Mouse (Mus musculus) cerebellum, postnatal 25 days (tissue): ENCODE measurements around the gene Olfr569.
A peak's percentile ranks its signal among the peaks of the same experiment; 100 is the strongest.

ENCODE experiments used
- DNase-seq, 2 experiments: peaks; one replicate each; pipeline ENCODE4 v3.0.0; 2021; ENCODE audit warnings: mixed read lengths in 2 of 2

The Olfr569 gene

DNA sequence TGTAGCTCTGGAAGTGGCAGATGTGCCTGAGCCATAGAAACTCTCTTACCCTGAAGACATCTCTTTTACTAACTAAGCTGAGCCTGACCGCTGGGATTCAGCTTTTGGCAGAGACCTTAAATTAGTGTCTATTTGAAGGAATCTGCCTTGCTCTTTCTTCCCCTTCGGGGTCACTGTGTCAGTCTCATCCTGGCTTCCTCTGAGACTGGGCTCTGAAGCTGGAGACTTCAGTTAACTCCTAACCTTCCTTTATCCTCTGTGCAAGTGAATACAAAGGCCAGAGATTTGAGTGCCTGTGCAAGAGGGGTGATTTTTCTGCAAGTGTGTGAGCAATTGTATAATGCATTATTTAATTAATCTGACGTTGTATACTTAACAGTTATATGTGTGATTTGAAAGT is at the start of gene Olfr569:
Olfr569 (minus strand) TSS at position 101 of the 400 bp plus-strand sequence.
- DNase-seq: no peak

DNA sequence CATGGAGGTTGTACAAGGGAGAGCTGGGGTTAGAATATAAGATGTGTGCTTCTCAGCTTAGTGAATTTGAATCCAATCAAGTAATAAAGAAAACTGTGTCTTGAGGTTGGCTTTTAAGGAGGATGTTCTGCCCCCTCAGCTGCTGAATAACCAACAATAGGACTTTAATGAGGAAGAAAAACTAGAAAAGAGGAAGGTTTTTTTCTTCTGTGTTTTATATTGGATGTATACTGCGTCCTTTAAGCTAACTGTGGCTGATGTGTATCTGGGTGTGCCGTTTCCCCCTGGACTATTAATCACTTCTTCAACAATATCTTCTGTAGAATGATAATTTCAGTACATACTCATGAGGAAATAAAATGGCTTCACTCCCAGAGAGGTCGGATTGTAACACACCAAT is 36.4 kb upstream of the Olfr569 start:
- DNase-seq: no peak

DNA sequence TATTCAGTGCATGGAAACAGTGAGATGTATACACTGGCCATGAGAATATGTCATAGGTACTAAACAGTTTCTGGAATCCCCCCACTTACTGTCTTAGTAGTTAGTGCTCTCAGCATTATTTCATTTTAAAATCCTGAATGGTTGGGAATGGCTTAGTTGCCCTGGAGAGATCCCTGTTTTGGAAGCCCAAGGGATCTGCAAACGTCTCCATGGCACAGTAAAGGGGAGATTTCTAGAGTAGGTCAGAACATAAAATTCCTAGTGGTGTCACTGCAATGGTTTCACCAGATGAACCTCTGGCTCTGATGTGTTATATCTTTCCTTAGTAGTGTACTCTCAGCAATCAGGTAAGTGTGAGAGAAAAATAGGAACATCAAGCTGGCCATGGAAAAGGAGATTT is 33.4 kb upstream of the Olfr569 start, which contains the start of gene Olfr572:
Olfr572 (plus strand) TSS at position 301 of the 400 bp plus-strand sequence.
- no peak for DNase-seq

DNA sequence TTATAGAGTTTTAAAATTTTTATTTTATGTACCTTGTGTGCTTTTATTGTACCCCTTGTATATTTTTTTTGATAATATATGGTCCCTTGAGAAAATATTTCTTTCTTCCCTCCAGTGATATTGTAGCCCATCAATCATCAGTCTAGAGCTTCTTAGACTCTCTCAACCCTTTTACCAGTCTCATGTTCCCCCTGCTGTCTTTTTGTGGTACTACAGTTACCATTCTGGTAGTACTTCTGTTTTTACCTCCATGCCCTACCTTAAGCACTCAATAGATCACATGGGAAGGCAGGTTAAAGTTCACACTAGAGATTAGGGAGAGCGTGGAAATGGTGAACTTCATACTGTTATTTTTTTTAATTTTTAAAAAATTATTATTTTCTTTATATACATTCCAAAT is 28.9 kb upstream of the Olfr569 start:
- peak in 1 of 2 experiments; percentile 23 for DNase-seq

DNA sequence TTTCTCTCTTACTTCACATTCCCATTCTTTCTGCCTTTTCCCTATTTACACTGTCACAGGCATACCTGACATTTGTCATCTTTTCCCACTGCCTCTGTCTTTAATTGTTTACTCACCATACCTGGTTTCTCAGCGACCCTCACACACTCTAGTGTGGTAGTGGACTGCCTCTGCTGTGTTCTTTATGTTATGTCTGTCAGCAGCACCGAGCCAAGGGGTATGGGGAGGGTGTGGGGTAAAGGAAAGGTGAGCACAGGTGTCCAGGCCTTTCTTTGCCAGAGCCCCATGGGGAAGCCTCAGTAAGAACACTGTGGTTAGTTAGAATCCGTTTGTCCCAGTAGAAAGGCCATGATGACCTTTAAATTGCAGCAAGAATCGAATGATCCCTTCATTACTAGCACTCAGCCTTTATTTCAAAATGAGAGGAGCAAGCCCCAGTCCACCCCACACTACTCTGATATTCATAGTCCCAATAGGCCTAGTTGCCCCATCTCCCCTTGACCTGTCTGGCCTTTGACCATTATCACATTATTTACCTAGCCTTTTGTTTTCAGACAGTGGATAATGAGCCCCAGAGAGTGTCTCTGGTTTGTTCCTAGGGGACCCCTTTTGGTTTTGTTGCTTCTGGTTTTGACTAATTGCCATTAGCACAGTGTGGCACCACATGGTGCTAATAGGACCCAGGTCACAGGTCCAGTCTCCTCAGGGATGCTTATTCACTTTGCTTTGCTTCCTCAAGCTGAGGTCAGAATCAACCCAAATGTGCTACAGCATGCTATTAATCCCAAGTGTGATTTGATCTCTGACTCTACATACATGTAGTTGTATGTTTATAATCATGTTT is 26.6 kb upstream of the Olfr569 start, which contains the start of gene Olfr571:
Olfr571 (minus strand) TSS at position 505 of the 844 bp plus-strand sequence.
- DNase-seq: no peak

DNA sequence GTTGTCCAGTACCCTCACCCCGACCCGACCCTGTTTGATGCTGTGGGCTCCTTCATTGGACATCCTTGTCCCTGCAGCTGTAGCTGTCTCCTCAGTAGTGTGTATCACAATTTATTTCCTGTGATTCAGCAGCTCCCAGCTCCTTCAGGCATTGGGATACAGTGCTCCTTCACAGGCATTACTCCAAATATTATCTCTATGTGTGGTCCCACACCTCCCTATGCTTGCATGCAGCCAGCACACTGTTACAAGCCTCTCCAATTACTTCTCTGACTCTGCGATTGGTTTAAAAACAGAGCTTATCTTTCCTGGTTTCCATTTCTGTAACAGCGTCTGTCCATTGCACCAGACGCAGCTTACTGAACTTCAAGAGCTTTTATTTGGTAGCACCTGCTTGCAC is 25.7 kb upstream of the Olfr569 start:
- no peak for DNase-seq

DNA sequence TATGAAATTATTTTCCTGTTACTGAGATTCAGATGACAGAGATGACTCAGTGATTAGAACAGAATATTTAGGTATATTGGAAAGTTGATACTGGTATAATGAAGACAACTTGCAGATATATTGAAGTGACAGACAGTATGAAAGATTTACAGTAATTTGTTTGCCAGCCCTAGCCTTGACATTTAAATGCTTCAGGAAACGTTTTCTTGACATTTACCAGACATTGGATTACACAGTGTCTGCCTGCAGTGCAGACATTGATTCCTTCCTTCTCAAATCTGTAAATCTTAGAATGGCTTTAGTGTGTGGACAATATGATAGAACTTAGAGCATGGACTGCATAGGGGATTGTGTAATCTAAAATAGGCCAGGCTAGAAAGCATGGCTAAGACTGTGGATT is 24.6 kb upstream of the Olfr569 start:
- DNase-seq: no peak

DNA sequence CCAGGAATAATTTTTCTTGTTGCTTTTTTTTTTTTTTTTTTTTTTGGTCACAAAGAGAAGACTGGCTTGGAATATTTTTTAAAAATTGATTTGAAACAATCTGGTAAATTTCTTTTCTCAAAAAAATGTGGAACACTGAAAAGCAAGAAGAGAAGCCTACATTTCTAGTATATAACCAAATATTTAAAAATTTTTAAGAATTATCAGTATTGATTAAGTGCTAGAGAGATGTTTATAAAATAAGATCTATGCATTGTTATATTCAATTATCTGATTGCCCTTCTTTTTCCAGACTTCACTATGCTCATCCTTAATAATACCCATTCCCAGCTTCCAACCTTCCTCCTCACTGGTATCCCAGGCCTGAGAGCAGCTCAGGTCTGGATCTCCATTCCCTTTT is 13.9 kb downstream of the Olfr569 start, which contains the start of gene Olfr568:
Olfr568 (plus strand) TSS at position 301 of the 400 bp plus-strand sequence.
- DNase-seq: no peak

DNA sequence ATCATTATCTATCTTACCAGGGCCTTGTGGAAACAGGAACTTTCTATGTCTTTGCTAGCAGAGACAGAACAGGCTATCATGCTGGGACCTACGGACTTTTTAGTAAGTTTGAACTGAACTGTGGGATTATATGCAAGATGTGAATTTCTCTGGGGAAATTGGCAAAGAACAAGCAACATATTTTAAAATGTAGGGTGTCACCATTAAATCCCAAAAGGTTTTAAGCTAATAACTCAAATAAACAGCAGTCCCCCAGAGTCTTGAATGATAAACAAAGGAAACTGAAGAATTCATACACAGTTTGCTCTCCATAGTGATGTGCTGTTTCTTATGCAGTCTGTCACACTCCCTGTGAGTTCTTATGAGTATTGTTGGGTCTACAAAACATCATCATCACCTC is 32.0 kb downstream of the Olfr569 start, which contains the start of gene Olfr566:
Olfr566 (minus strand) TSS at position 101 of the 400 bp plus-strand sequence.
- no peak for DNase-seq

DNA sequence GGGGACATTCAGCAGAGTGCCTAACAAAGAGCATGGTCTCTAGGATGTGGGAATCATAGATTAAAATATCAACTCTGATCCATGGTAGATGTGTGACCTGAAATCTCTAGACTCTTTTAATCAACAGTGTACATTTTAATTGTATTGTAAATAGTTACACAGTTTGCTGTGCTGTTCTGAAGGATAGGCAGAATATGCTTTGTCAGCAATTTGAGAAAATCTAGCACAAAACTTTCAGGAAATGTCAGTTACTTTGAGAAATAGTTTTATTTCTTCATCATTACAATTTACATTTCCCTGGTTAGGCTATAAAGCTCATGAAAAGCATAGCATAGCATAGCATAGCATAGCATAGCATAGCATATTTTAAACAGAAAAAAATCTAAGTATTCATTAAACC is 34.9 kb downstream of the Olfr569 start:
- no peak for DNase-seq
